ENCODE assay signal across 13 mouse cellular contexts in genomic region chr17:3369631-3370030, GRCm38 (mm10). TPM values are rescaled to one million over a fixed set of nuclear protein-coding genes. Genes with fewer than 3 reads are reported as not detected.
DNase-seq lines count a peak whose midpoint lies in the region; ATAC-seq lines count a peak whose summit lies in the region.
"Had no signal": no experiment of that assay in that cellular context is flagged by ENCODE, and none has a peak within 500 bp of the region (broad histone marks: within the 10 kb centered on the region; RNA-seq: fewer than 3 reads in every experiment).

No protein-coding gene starts in this region.

- no peaks in the 10 kb centered on the region for H3K27me3 ChIP-seq in stomach, embryonic 15.5 days (replicated peaks)
- H3K27me3 ChIP-seq: heart, embryonic 15.5 days; midbrain, embryonic 13.5 days had no signal

- H3K4me1 ChIP-seq in stomach, embryonic 15.5 days: peaks cover 3% of the 10 kb centered on the region; the same call in 1 of the 2 replicates
- H3K4me1 ChIP-seq: heart, embryonic 15.5 days; midbrain, embryonic 13.5 days had no signal

- intact Hi-C loops in heart, postnatal 25 days (cut with DNase I): no loop called here

- H3K27ac ChIP-seq in stomach, embryonic 15.5 days: peak overlapping the region; percentile 23
- H3K27ac ChIP-seq: heart, embryonic 15.5 days; left cerebral cortex, adult 2 months; midbrain, embryonic 13.5 days had no signal

- 0 out of 2 replicates have a peak overlapping the region, but pooled peaks have one; percentile 0 for H3K4me2 ChIP-seq in stomach, embryonic 15.5 days
- H3K4me2 ChIP-seq: heart, embryonic 15.5 days; midbrain, embryonic 13.5 days had no signal

- H3K4me3 ChIP-seq in stomach, embryonic 15.5 days (replicated peaks): no peak overlapping the region
- H3K4me3 ChIP-seq: heart, embryonic 15.5 days; left cerebral cortex, adult 2 months; midbrain, embryonic 13.5 days had no signal

- DNase-seq in gastrocnemius, adult 18-20 months (ENCODE audit: low spot score): peak; percentile 42
- no peak for DNase-seq in gastrocnemius, postnatal 10 days
- peak; percentile 10 for DNase-seq in ovary, adult 18-20 months (ENCODE audit: low spot score)
- no peak for DNase-seq in ovary, postnatal 14 days (ENCODE audit: low spot score)
- DNase-seq in heart, postnatal 25 days (ENCODE audit: low spot score): peak; percentile 10
- no peak for DNase-seq in spleen, adult 12 weeks (ENCODE audit: low spot score)
- DNase-seq: embryo, embryonic 11 days; thymus, postnatal 14 days had no signal

- no peaks in the 10 kb centered on the region for H3K36me3 ChIP-seq in stomach, embryonic 15.5 days
- H3K36me3 ChIP-seq: heart, embryonic 15.5 days; midbrain, embryonic 13.5 days had no signal

- 31% methylated on average over 4 of the region's 4 CpGs for WGBS in stomach, embryonic 15.5 days

- H3K9me3 ChIP-seq in stomach, embryonic 15.5 days: no peaks in the 10 kb centered on the region
- H3K9me3 ChIP-seq: heart, embryonic 15.5 days; midbrain, embryonic 13.5 days had no signal

- no peak for ATAC-seq in stomach, embryonic 15.5 days (ENCODE audit: insufficient read depth, low FRiP score, low read depth)
- ATAC-seq in erythroid progenitor cell, adult 5-6 weeks (replicated peaks; ENCODE audit: low FRiP score, poor library complexity, severe bottlenecking): no peak
- ATAC-seq: midbrain, embryonic 13.5 days had no signal

- no peak overlapping the region for H3K9ac ChIP-seq in stomach, embryonic 15.5 days
- H3K9ac ChIP-seq: heart, embryonic 15.5 days; midbrain, embryonic 13.5 days had no signal

RNA-seq across cellular contexts. Expression of gene Tiam2, which starts 43.3 kb away (rescaled TPM):
- 1 to 10 TPM; 2.2 to 7.2 TPM for total RNA-seq in gastrocnemius, adult 18-20 months (2021)
- 1 to 10 TPM; 4.5 to 7.0 TPM for total RNA-seq in gastrocnemius, postnatal 10 days (2021)
- 1 to 10 TPM; 2.0 to 2.3 TPM for total RNA-seq in heart, postnatal 25 days (2021)
- polyA plus RNA-seq in stomach, embryonic 15.5 days (2015; fragmentation: Nextera tagmentation; extraction: Ambion mirVana): 4.0 TPM in 2 replicates
- 3.2 and 3.8 TPM in 2 replicates for total RNA-seq in erythroid progenitor cell, adult 5-6 weeks (2015; ENCODE audit: low replicate concordance)
- total RNA-seq in erythroid progenitor cell, adult 5-6 weeks (2017; ENCODE audit: low replicate concordance): 0.08 and 0.90 TPM in 2 replicates

Comparison
In these comparisons a context has a peak if more than half of its experiments do, and no peak if none do; other contexts are left out.
1. DNase-seq: peak in gastrocnemius, adult 18-20 months (single experiment), ovary, adult 18-20 months (single experiment) and heart, postnatal 25 days (single experiment); none in gastrocnemius, postnatal 10 days (single experiment), ovary, postnatal 14 days (single experiment) and spleen, adult 12 weeks (single experiment).